In genomic region chr1:175118904-175119555, GRCm38 (mm10) we compare ENCODE assay signal across 8 mouse cellular contexts.
A peak's percentile ranks its signal among the peaks of the same experiment; 100 is the strongest.
DNase-seq lines count a peak whose midpoint lies in the region; ATAC-seq and TF ChIP-seq lines count a peak whose summit lies in the region.

No protein-coding gene starts in this region.

- H3K36me3 ChIP-seq in MEL (ENCODE audit: control insufficient read depth in 1 of 2, insufficient read depth in 2 of 2, low read length in 2 of 2), result no peaks in the 10 kb centered on the region
- no peaks in the 10 kb centered on the region for H3K36me3 ChIP-seq in kidney, embryonic 16.5 days (ENCODE audit: insufficient read depth, low read length)

- H3K9ac ChIP-seq in MEL (ENCODE audit: control insufficient read depth, low read depth, low read length, poor library complexity, severe bottlenecking), result no peak overlapping the region
- no peak overlapping the region for H3K9ac ChIP-seq in kidney, embryonic 16.5 days (replicated peaks; ENCODE audit: low read length)

- H3K4me1 ChIP-seq in MEL (ENCODE audit: control insufficient read depth in 1 of 2, insufficient read depth in 2 of 2, low read length in 2 of 2), result no peaks in the 10 kb centered on the region
- no peaks in the 10 kb centered on the region for H3K4me1 ChIP-seq in kidney, embryonic 16.5 days (ENCODE audit: insufficient read depth, low read length)

- TF ChIP-seq POLR2A in MEL (IDR thresholded peaks at IDR 0.05; ENCODE audit: control insufficient read depth in 1 of 2, insufficient read depth in 1 of 2, low read depth in 1 of 2, low read length in 2 of 2, poor library complexity in 1 of 2), result no peak

- no peak overlapping the region for H3K4me3 ChIP-seq in MEL (ENCODE audit: control insufficient read depth in 1 of 2, insufficient read depth in 1 of 2, low read depth in 2 of 2, low read length in 2 of 2)
- H3K4me3 ChIP-seq in kidney, embryonic 16.5 days (ENCODE audit: low read length), result no peak overlapping the region

- 69% methylated on average over 4 of the region's 4 CpGs for WGBS in kidney, embryonic 16.5 days

- H3K4me2 ChIP-seq in kidney, embryonic 16.5 days (replicated peaks; ENCODE audit: low read depth, low read length), result no peak overlapping the region

- ATAC-seq in common myeloid progenitor, adult 5-6 weeks (replicated peaks; ENCODE audit: low read depth, poor library complexity, severe bottlenecking), result peak; percentile 76
- ATAC-seq in kidney, embryonic 16.5 days (ENCODE audit: low FRiP score, low TSS enrichment), result peak; percentile 42; the same call in 1 of the 2 replicates

- no peaks in the 10 kb centered on the region for H3K9me3 ChIP-seq in MEL (replicated peaks; ENCODE audit: insufficient read depth, low read length)
- H3K9me3 ChIP-seq in kidney, embryonic 16.5 days (ENCODE audit: low read length), result no peaks in the 10 kb centered on the region

- no peaks in the 10 kb centered on the region for H3K79me2 ChIP-seq in MEL (ENCODE audit: control insufficient read depth, insufficient read depth, low read length, poor library complexity)

- TF ChIP-seq CTCF in MEL (IDR thresholded peaks at IDR 0.05 in 2 of 3, conservative IDR thresholded peaks at IDR 0.05 in 1 of 3; ENCODE audit: control insufficient read depth in 1 of 3, insufficient read depth in 1 of 3, low read depth in 2 of 3, low read length in 3 of 3, poor library complexity in 1 of 3, severe bottlenecking in 1 of 3), result peak in 2 of 3 experiments; percentile 10 to 45; a peak in 2 of 6 replicates

- H3K27me3 ChIP-seq in MEL (ENCODE audit: control insufficient read depth in 1 of 2, insufficient read depth in 2 of 2, low read length in 2 of 2), result no peaks in the 10 kb centered on the region
- H3K27me3 ChIP-seq in kidney, embryonic 16.5 days (ENCODE audit: insufficient read depth, low read length), result no peaks in the 10 kb centered on the region

- peak; percentile 27 for DNase-seq in heart, postnatal 4 days
- no peak for DNase-seq in heart, postnatal 36 days
- DNase-seq in MEL (ENCODE audit: low read depth, low spot score), result peak; percentile 28
- no peak for DNase-seq in layer of hippocampus, postnatal 25 days (ENCODE audit: extremely low spot score in 1 of 2, low spot score in 1 of 2)
- no peak for DNase-seq in thymus, postnatal 36 days
- no peak for DNase-seq in frontal cortex, postnatal 25 days (ENCODE audit: low spot score in 2 of 2)

- no peak for TF ChIP-seq EP300 in MEL (IDR thresholded peaks at IDR 0.05; ENCODE audit: low read depth in 1 of 2, low read length in 2 of 2)

- intact Hi-C loops in heart, postnatal 36 days (cut with DNase I), result loop anchor here (5.0 kb wide), 1 partner anchor 483 kb away; no protein-coding TSS in a partner anchor

- no peak overlapping the region for H3K27ac ChIP-seq in MEL (ENCODE audit: control insufficient read depth, low read depth, low read length)
- H3K27ac ChIP-seq in kidney, embryonic 16.5 days (ENCODE audit: low read length), result no peak overlapping the region

- no peak; the same call in 1 of the 2 replicates for TF ChIP-seq RAD21 in MEL (IDR thresholded peaks at IDR 0.05; ENCODE audit: low read depth, low read length)

TF ChIP-seq in MEL, 35 proteins besides CTCF, POLR2A, EP300 and RAD21:
- TF ChIP-seq NELFE (IDR thresholded peaks at IDR 0.05; ENCODE audit: low read depth, low read length) (no peak), ETS1 (IDR thresholded peaks at IDR 0.05; ENCODE audit: low read depth, low read length) (no peak), SMC3 (IDR thresholded peaks at IDR 0.05; ENCODE audit: low read depth, low read length) (peak; percentile 40)

Comparison
In these comparisons a context has a peak if more than half of its experiments do, and no peak if none do; other contexts are left out.
1. DNase-seq: peak in heart, postnatal 4 days (single experiment) and MEL (single experiment); none in heart, postnatal 36 days (0 of 2), layer of hippocampus, postnatal 25 days (0 of 2), thymus, postnatal 36 days (0 of 2) and frontal cortex, postnatal 25 days (0 of 2).